Mouse (Mus musculus) B cell, adult 2 months (primary cell): ENCODE measurements around the gene Hoxb5.

ENCODE experiments used
- DNase-seq, 2 experiments: peaks; one replicate each; pipeline ENCODE4 v3.0.0; 2022

Gene Hoxb5

GRCm38 (mm10) chr11:96288455-96289221 lies 14.5 kb upstream of the Hoxb5 start:
- DNase-seq, result no peak

- DNase-seq, result no peak
Measured at GRCm38 (mm10) chr11:96289293-96289692, 13.8 kb upstream of the Hoxb5 start.

GRCm38 (mm10) chr11:96289837-96290236 lies 13.3 kb upstream of the Hoxb5 start:
- no peak for DNase-seq

GRCm38 (mm10) chr11:96290705-96291355 lies 12.3 kb upstream of the Hoxb5 start:
- DNase-seq, result no peak

GRCm38 (mm10) chr11:96291681-96292564 lies 11.2 kb upstream of the Hoxb5 start, which contains the start of gene Hoxb6:
TSS of gene Hoxb6 (plus strand) at chr11:96292476.
- DNase-seq, result no peak

- DNase-seq, result no peak
Measured at GRCm38 (mm10) chr11:96292565-96293301, 10.4 kb upstream of the Hoxb5 start.

- DNase-seq, result no peak
Measured at GRCm38 (mm10) chr11:96293302-96293921, 9.7 kb upstream of the Hoxb5 start.

- DNase-seq, result peak; percentile 83 to 85
Measured at GRCm38 (mm10) chr11:96294245-96295091, 8.7 kb upstream of the Hoxb5 start.

GRCm38 (mm10) chr11:96295092-96295835 lies 7.9 kb upstream of the Hoxb5 start:
- DNase-seq, result no peak

- DNase-seq, result no peak
Measured at GRCm38 (mm10) chr11:96296997-96297396, 6.1 kb upstream of the Hoxb5 start.

GRCm38 (mm10) chr11:96297428-96297827 lies 5.7 kb upstream of the Hoxb5 start:
- DNase-seq, result no peak

- DNase-seq, result no peak
Measured at GRCm38 (mm10) chr11:96297968-96298635, 5.0 kb upstream of the Hoxb5 start.

- no peak for DNase-seq
Measured at GRCm38 (mm10) chr11:96298895-96299667, 4.1 kb upstream of the Hoxb5 start.

- no peak for DNase-seq
Measured at GRCm38 (mm10) chr11:96299781-96300180, 3.4 kb upstream of the Hoxb5 start.

GRCm38 (mm10) chr11:96300354-96301063 lies 2.6 kb upstream of the Hoxb5 start:
- no peak for DNase-seq

- no peak for DNase-seq
Measured at GRCm38 (mm10) chr11:96301064-96301431, 2.1 kb upstream of the Hoxb5 start.

- DNase-seq, result no peak
Measured at GRCm38 (mm10) chr11:96301837-96302236, 1.3 kb upstream of the Hoxb5 start.

GRCm38 (mm10) chr11:96302381-96303150 lies 570 bp upstream of the Hoxb5 start:
- no peak for DNase-seq
